ENCODE assay signal across 12 mouse cellular contexts in the genomic region with DNA sequence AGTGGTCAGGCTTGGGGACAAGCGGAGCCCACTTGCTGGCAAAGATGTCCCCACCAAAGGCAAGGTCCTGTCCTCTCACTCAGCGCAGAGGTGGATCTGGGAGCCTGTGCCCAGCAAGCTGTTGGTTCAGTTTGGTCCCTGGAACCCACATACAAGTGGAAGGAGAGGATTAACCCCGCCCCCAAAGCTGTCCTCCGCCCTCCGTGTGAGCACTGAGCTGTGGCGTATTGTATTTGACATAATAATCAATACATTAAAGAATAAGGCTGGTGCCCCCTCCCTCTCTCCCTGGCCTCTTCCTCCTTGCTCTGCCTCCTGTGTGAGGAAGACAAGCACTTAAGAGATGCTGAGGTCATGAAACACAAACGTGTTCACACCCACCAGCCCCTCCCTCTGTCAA.
DNase-seq lines count a peak whose midpoint lies in the region; ATAC-seq and TF ChIP-seq lines count a peak whose summit lies in the region.
"Had no signal": no experiment of that assay in that cellular context is flagged by ENCODE, and none has a peak within 500 bp of the region (broad histone marks: within the 10 kb centered on the region; RNA-seq: fewer than 3 reads in every experiment).

No protein-coding gene starts in this region.

- H3K36me3 ChIP-seq in lung, embryonic 14.5 days (ENCODE audit: insufficient read depth) = no peaks in the 10 kb centered on the region
- no peaks in the 10 kb centered on the region for H3K36me3 ChIP-seq in hindbrain, embryonic 13.5 days
- no peaks in the 10 kb centered on the region for H3K36me3 ChIP-seq in neural tube, embryonic 15.5 days
- no peaks in the 10 kb centered on the region for H3K36me3 ChIP-seq in thymus, adult 2 months (ENCODE audit: control insufficient read depth, insufficient read depth, low read length)
- H3K36me3 ChIP-seq: liver, embryonic 13.5 days had no signal

- 21% methylated on average over 7 of the region's 7 CpGs for WGBS in lung, embryonic 14.5 days
- 22% methylated on average over 7 of the region's 7 CpGs for WGBS in hindbrain, embryonic 13.5 days
- WGBS in neural tube, embryonic 15.5 days = 31% methylated on average over 7 of the region's 7 CpGs
- 31% methylated on average over 7 of the region's 7 CpGs for WGBS in thymus, adult 2 months

- no peaks in the 10 kb centered on the region for H3K9me3 ChIP-seq in lung, embryonic 14.5 days (ENCODE audit: low read depth, low read length)
- H3K9me3 ChIP-seq in hindbrain, embryonic 13.5 days = no peaks in the 10 kb centered on the region
- H3K9me3 ChIP-seq in neural tube, embryonic 15.5 days (replicated peaks) = no peaks in the 10 kb centered on the region
- H3K9me3 ChIP-seq: liver, embryonic 13.5 days had no signal

- no peak overlapping the region for H3K27ac ChIP-seq in lung, embryonic 14.5 days (ENCODE audit: low read depth)
- no peak overlapping the region for H3K27ac ChIP-seq in hindbrain, embryonic 13.5 days
- H3K27ac ChIP-seq in neural tube, embryonic 15.5 days (replicated peaks) = no peak overlapping the region
- no peak overlapping the region for H3K27ac ChIP-seq in thymus, adult 2 months (ENCODE audit: control insufficient read depth, insufficient read depth, low read length)
- H3K27ac ChIP-seq: liver, embryonic 13.5 days; macrophage had no signal

- peak overlapping the region; percentile 72 for H3K4me2 ChIP-seq in lung, embryonic 14.5 days
- H3K4me2 ChIP-seq in hindbrain, embryonic 13.5 days = peak overlapping the region; percentile 61; the same call in 1 of the 2 replicates
- peak overlapping the region; percentile 67 for H3K4me2 ChIP-seq in neural tube, embryonic 15.5 days

- no peak for TF ChIP-seq POLR2A in thymus, adult 2 months (IDR thresholded peaks at IDR 0.05; ENCODE audit: control insufficient read depth, extremely low read depth, insufficient read depth, low read length, poor library complexity)

- DNase-seq in cerebellum, postnatal 10 days = peak; percentile 36 to 38
- no peak for DNase-seq in cerebellum, adult 11 months
- DNase-seq in lung, embryonic 14.5 days = peak; percentile 36
- no peak for DNase-seq in lung, postnatal 4 days
- DNase-seq in thymus, adult 2 months = no peak
- no peak for DNase-seq in layer of hippocampus, adult 18-20 months (ENCODE audit: low spot score in 2 of 2)
- DNase-seq: kidney, postnatal 4 days; liver, embryonic 13.5 days; thymus, postnatal 36 days had no signal

- H3K4me1 ChIP-seq in lung, embryonic 14.5 days (ENCODE audit: insufficient read depth) = peaks cover 6% of the 10 kb centered on the region; the same call in 1 of the 2 replicates
- peaks cover 15% of the 10 kb centered on the region for H3K4me1 ChIP-seq in hindbrain, embryonic 13.5 days (replicated peaks)
- H3K4me1 ChIP-seq in neural tube, embryonic 15.5 days = peaks cover 17% of the 10 kb centered on the region
- H3K4me1 ChIP-seq in thymus, adult 2 months (replicated peaks; ENCODE audit: control insufficient read depth, insufficient read depth, low read length) = peaks cover 16% of the 10 kb centered on the region
- H3K4me1 ChIP-seq: liver, embryonic 13.5 days had no signal

- TF ChIP-seq CTCF in lung, embryonic 14.5 days (IDR thresholded peaks at IDR 0.05; ENCODE audit: low read depth) = no peak
- no peak for TF ChIP-seq CTCF in thymus, adult 2 months (IDR thresholded peaks at IDR 0.05; ENCODE audit: borderline replicate concordance, control insufficient read depth, extremely low read depth, insufficient read depth, low read length, poor library complexity)

- H3K4me3 ChIP-seq in lung, embryonic 14.5 days (ENCODE audit: low read depth, low read length) = 0 out of 2 replicates have a peak overlapping the region, but pooled peaks have one; percentile 33
- no peak overlapping the region for H3K4me3 ChIP-seq in hindbrain, embryonic 13.5 days
- no peak overlapping the region for H3K4me3 ChIP-seq in neural tube, embryonic 15.5 days (replicated peaks)
- no peak overlapping the region for H3K4me3 ChIP-seq in thymus, adult 2 months (ENCODE audit: control insufficient read depth, insufficient read depth, low read length)
- H3K4me3 ChIP-seq: liver, embryonic 13.5 days had no signal

- H3K27me3 ChIP-seq in lung, embryonic 14.5 days (ENCODE audit: insufficient read depth, low read length) = peaks cover 16% of the 10 kb centered on the region
- H3K27me3 ChIP-seq in hindbrain, embryonic 13.5 days = peaks cover 85% of the 10 kb centered on the region
- H3K27me3 ChIP-seq in neural tube, embryonic 15.5 days (replicated peaks) = peaks cover 60% of the 10 kb centered on the region
- H3K27me3 ChIP-seq in thymus, adult 2 months (ENCODE audit: control insufficient read depth, insufficient read depth, low read length) = peaks cover 5% of the 10 kb centered on the region; the same call in 1 of the 2 replicates

- no peak overlapping the region for H3K9ac ChIP-seq in lung, embryonic 14.5 days
- no peak overlapping the region for H3K9ac ChIP-seq in hindbrain, embryonic 13.5 days
- H3K9ac ChIP-seq in neural tube, embryonic 15.5 days (replicated peaks) = no peak overlapping the region
- H3K9ac ChIP-seq: liver, embryonic 13.5 days had no signal

- ATAC-seq in lung, embryonic 14.5 days (ENCODE audit: insufficient read depth) = no peak
- ATAC-seq in hindbrain, embryonic 13.5 days (ENCODE audit: low FRiP score) = no peak
- no peak for ATAC-seq in neural tube, embryonic 15.5 days (ENCODE audit: low FRiP score)

Comparison
In these comparisons a context has a peak if more than half of its experiments do, and no peak if none do; other contexts are left out.
1. DNase-seq: peak in cerebellum, postnatal 10 days (2 of 2) and lung, embryonic 14.5 days (single experiment); none in cerebellum, adult 11 months (single experiment), lung, postnatal 4 days (0 of 2), thymus, adult 2 months (single experiment) and layer of hippocampus, adult 18-20 months (0 of 2).
2. Peak in every context shown above with its lines, with median percentiles within 50 percentile points of each other: H3K4me2 ChIP-seq.